Mouse (Mus musculus) MEL (cell line): Measurements from ENCODE around the gene Osbp2. TPM values are rescaled to one million over a fixed set of nuclear protein-coding genes. Genes with fewer than 3 reads are reported as not detected.
A peak's percentile ranks its signal among the peaks of the same experiment; 100 is the strongest.

Source experiments
- DNase-seq: peaks from one replicate; pipeline ENCODE4 v3.0.0; 2011; ENCODE audit warnings: low read depth, low spot score
- H3K27ac ChIP-seq: 2 replicates; pipeline ENCODE4 v1.5.1; 2012; ENCODE audit warnings: low read depth, mild to moderate bottlenecking, control low read depth, low read length, moderate library complexity; ENCODE audit not compliant: control insufficient read depth
- H3K27me3 ChIP-seq, 2 experiments: fragments of 150-350 bp in 1 of 2; sonication (generic) in 1 of 2; 2 replicates each; pipeline ENCODE4 v1.6.1; 2012; ENCODE audit warnings: low read length in 2 of 2, mild to moderate bottlenecking in 2 of 2, improper control_type of control experiment in 1 of 2, moderate library complexity in 1 of 2; ENCODE audit not compliant: insufficient read depth in 2 of 2, control insufficient read depth in 1 of 2
- H3K36me3 ChIP-seq, 2 experiments: 2 replicates each; pipeline ENCODE4 v1.6.1; 2012 to 2014; ENCODE audit warnings: low read length in 2 of 2, improper control_type of control experiment in 1 of 2, inconsistent platforms in 1 of 2, mild to moderate bottlenecking in 1 of 2; ENCODE audit not compliant: insufficient read depth in 2 of 2, control insufficient read depth in 1 of 2
- H3K4me1 ChIP-seq, 2 experiments: fragments of 150-350 bp in 1 of 2; sonication (generic) in 1 of 2; 2 replicates each; pipeline ENCODE4 v1.6.1; 2012; ENCODE audit warnings: low read length in 2 of 2, improper control_type of control experiment in 1 of 2, mild to moderate bottlenecking in 1 of 2; ENCODE audit not compliant: insufficient read depth in 2 of 2, control insufficient read depth in 1 of 2
- H3K4me3 ChIP-seq, 2 experiments: fragments of 150-350 bp in 1 of 2; sonication (generic) in 1 of 2; 2 replicates each; pipeline ENCODE4 v1.5.1; 2012; ENCODE audit warnings: low read depth in 2 of 2, low read length in 2 of 2, mild to moderate bottlenecking in 2 of 2, moderate library complexity in 2 of 2, control low read depth in 1 of 2, improper control_type of control experiment in 1 of 2; ENCODE audit not compliant: control insufficient read depth in 1 of 2, insufficient read depth in 1 of 2
- H3K79me2 ChIP-seq: 2 replicates; pipeline ENCODE4 v1.6.1; 2012; ENCODE audit warnings: mild to moderate bottlenecking, low read length, moderate library complexity; ENCODE audit not compliant: control insufficient read depth, poor library complexity, insufficient read depth
- H3K9ac ChIP-seq: 2 replicates; pipeline ENCODE4 v1.6.1; 2012; ENCODE audit warnings: low read depth, mild to moderate bottlenecking, control low read depth, low read length, moderate library complexity; ENCODE audit not compliant: control insufficient read depth, poor library complexity, severe bottlenecking
- H3K9me3 ChIP-seq: fragments of 150-350 bp; sonication (generic); replicated peaks from 2 replicates; pipeline ENCODE4 v1.6.1; 2012; ENCODE audit warnings: mild to moderate bottlenecking, low read length, improper control_type of control experiment, moderate library complexity; ENCODE audit not compliant: insufficient read depth
- BHLHE40 ChIP-seq: IDR thresholded peaks from 2 replicates; pipeline ENCODE4 v1.6.1; 2012; ENCODE audit warnings: low read depth, mild to moderate bottlenecking, inconsistent platforms, low read length, improper control_type of control experiment, borderline replicate concordance
- CHD1 ChIP-seq: IDR thresholded peaks from 2 replicates; pipeline ENCODE4 v1.6.1; 2012; ENCODE audit warnings: low read depth, mild to moderate bottlenecking, inconsistent platforms, low read length, improper control_type of control experiment
- CTCF ChIP-seq, 3 experiments: IDR thresholded peaks in 2 of 3; conservative IDR thresholded peaks in 1 of 3; 2 replicates each; pipeline ENCODE4 v1.5.1; 2011 to 2012; ENCODE audit warnings: low read length in 3 of 3, low read depth in 2 of 3, mild to moderate bottlenecking in 2 of 3, improper control_type of control experiment in 1 of 3, inconsistent platforms in 1 of 3, mixed read lengths in 1 of 3, moderate library complexity in 1 of 3; ENCODE audit not compliant: control insufficient read depth in 1 of 3, insufficient read depth in 1 of 3, poor library complexity in 1 of 3, severe bottlenecking in 1 of 3
- ETS1 ChIP-seq: IDR thresholded peaks from 2 replicates; pipeline ENCODE4 v1.6.1; 2012; ENCODE audit warnings: low read depth, mild to moderate bottlenecking, inconsistent platforms, low read length, improper control_type of control experiment, moderate library complexity
- GATA1 ChIP-seq: IDR thresholded peaks from 2 replicates; pipeline ENCODE4 v1.6.1; 2011; ENCODE audit warnings: low read depth, low read length, improper control_type of control experiment
- JUND ChIP-seq: IDR thresholded peaks from 2 replicates; pipeline ENCODE4 v1.6.1; 2011; ENCODE audit warnings: low read depth, mild to moderate bottlenecking, improper control_type of control experiment, low read length
- MAFK ChIP-seq: IDR thresholded peaks from 2 replicates; pipeline ENCODE4 v1.6.1; 2011; ENCODE audit warnings: low read depth, mild to moderate bottlenecking, low read length, improper control_type of control experiment, borderline replicate concordance
- MXI1 ChIP-seq: IDR thresholded peaks from 2 replicates; pipeline ENCODE4 v1.6.1; 2011; ENCODE audit warnings: mild to moderate bottlenecking, low read depth, low read length, improper control_type of control experiment
- MYB ChIP-seq: IDR thresholded peaks from 2 replicates; pipeline ENCODE4 v1.6.1; 2011; ENCODE audit warnings: mild to moderate bottlenecking, low read depth, low read length, improper control_type of control experiment
- NRF1 ChIP-seq: IDR thresholded peaks from 2 replicates; pipeline ENCODE4 v1.6.1; 2014; ENCODE audit warnings: low read depth, mild to moderate bottlenecking, inconsistent platforms, low read length, improper control_type of control experiment, moderate library complexity; ENCODE audit not compliant: poor library complexity, insufficient read depth, severe bottlenecking
- RAD21 ChIP-seq: IDR thresholded peaks from 2 replicates; pipeline ENCODE4 v1.6.1; 2011; ENCODE audit warnings: mild to moderate bottlenecking, low read depth, low read length, improper control_type of control experiment
- RCOR1 ChIP-seq: IDR thresholded peaks from 2 replicates; pipeline ENCODE4 v1.6.1; 2012; ENCODE audit warnings: low read depth, mild to moderate bottlenecking, inconsistent platforms, low read length, improper control_type of control experiment
- SIN3A ChIP-seq: IDR thresholded peaks from 2 replicates; pipeline ENCODE4 v1.6.1; 2012; ENCODE audit warnings: low read length, improper control_type of control experiment, inconsistent platforms
- SMC3 ChIP-seq: IDR thresholded peaks from 2 replicates; pipeline ENCODE4 v1.6.1; 2011; ENCODE audit warnings: low read depth, low read length, improper control_type of control experiment
- TCF12 ChIP-seq: IDR thresholded peaks from 2 replicates; pipeline ENCODE4 v1.6.1; 2014; ENCODE audit warnings: low read depth, mild to moderate bottlenecking, inconsistent platforms, low read length, improper control_type of control experiment, moderate library complexity
- UBTF ChIP-seq: IDR thresholded peaks from 2 replicates; pipeline ENCODE4 v1.6.1; 2012; ENCODE audit warnings: low read depth, mild to moderate bottlenecking, inconsistent platforms, low read length, improper control_type of control experiment, moderate library complexity, borderline replicate concordance; ENCODE audit not compliant: insufficient read depth
- ZC3H11A ChIP-seq: IDR thresholded peaks from 2 replicates; pipeline ENCODE4 v1.6.1; 2012; ENCODE audit warnings: low read depth, mild to moderate bottlenecking, inconsistent platforms, low read length, improper control_type of control experiment
- ZMIZ1 ChIP-seq: IDR thresholded peaks from 2 replicates; pipeline ENCODE4 v1.6.1; 2012; ENCODE audit warnings: low read depth, mild to moderate bottlenecking, inconsistent platforms, low read length, improper control_type of control experiment, moderate library complexity
- polyA plus RNA-seq, 2 experiments: library from polyadenylated mRNA; stranded (reverse) in 1 of 2; unstranded in 1 of 2; fragments of >175 nt in 1 of 2; fragments of >200 nt in 1 of 2; gene quantifications; 2 replicates each; pipeline versions ENCODE4 v1.2.1 to v1.2.4; 2012; ENCODE audit warnings: low replicate concordance in 2 of 2, low read depth in 1 of 2; ENCODE audit not compliant: insufficient read length in 2 of 2, insufficient read depth in 1 of 2, missing spikeins in 1 of 2
- total RNA-seq: library from RNA; depleted of rRNA; stranded (reverse); fragments of 300-350 nt; gene quantifications from 2 replicates; pipeline ENCODE4 v1.2.3, GENCODE M21; 2012

Osbp2 gene
- total and polyA plus RNA-seq, 3 experiments, result 0.04 TPM; not detected in 2

DNA sequence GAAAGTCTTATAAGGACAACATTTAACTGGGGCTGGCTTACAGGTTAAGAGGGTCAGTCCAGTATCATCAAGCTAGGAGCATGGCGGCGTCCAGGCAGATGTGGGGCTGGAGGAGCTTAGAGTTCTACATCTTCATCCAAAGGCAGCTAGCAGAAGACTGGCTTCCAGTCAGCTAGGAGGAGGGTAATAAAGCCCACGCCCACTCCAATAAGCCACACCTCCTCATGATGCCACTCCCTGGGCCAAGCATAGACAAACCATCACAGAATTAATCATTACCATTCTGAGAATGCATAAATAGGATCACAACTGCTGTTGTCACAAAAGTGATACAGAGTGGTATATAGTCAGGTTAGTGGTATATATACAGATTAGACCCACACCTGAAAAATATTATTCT is 73.8 kb downstream of the Osbp2 start:
- DNase-seq, result peak; percentile 20
- TF ChIP-seq TCF12 (no peak), MXI1 (no peak), BHLHE40 (no peak), ETS1 (no peak), MYB (no peak), ZMIZ1 (no peak), JUND (no peak), RCOR1 (no peak), NRF1 (no peak), MAFK (no peak), UBTF (no peak)
- TF ChIP-seq, all 39 proteins: peak for 0
- H3K36me3 ChIP-seq, result peaks cover 0 to 5% of the 10 kb centered on the region in 2 experiments; a peak in 1 of 4 replicates
- no peak overlapping the region for H3K4me3 ChIP-seq
- H3K4me1 ChIP-seq, result no peaks in the 10 kb centered on the region
- no peaks in the 10 kb centered on the region for H3K9me3 ChIP-seq
- no peaks in the 10 kb centered on the region; a peak in 2 of 4 replicates for H3K27me3 ChIP-seq
- no peak overlapping the region for H3K27ac ChIP-seq
- no peak overlapping the region for H3K9ac ChIP-seq
- H3K79me2 ChIP-seq, result no peaks in the 10 kb centered on the region

DNA sequence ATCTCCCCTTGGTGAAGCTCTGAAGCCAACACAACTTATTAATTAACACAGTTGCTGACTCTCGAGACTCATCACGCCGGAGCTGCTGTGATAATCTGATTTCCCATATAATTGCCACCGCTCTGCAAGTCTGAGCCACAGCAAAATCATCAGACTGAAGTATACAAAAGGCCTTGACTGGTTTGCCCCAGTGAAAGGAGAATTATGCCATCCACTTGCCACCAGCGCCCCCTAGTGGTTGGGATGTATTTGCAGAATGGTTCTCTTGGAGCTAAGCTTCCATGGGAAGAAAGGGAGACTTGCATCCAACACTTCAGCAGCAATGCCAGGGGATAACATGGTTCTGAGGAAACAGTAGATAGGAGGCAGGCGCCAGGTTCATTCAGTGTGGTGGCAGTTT is 77.1 kb downstream of the Osbp2 start:
- TF ChIP-seq SMC3 (peak; percentile 90), MXI1 (no peak), RCOR1 (no peak), SIN3A (peak; percentile 35; the same call in 1 of the 2 replicates), NRF1 (no peak), MYB (no peak), GATA1 (no peak), TCF12 (no peak), CTCF (IDR thresholded peaks at IDR 0.05 in 2 of 3, conservative IDR thresholded peaks at IDR 0.05 in 1 of 3; ENCODE audit: control insufficient read depth in 1 of 3, insufficient read depth in 1 of 3, low read depth in 2 of 3, low read length in 3 of 3, poor library complexity in 1 of 3, severe bottlenecking in 1 of 3) (peak; percentile 94 to 99 (median 95)), CHD1 (no peak), RAD21 (peak; percentile 98), ZC3H11A (peak; percentile 80)
- Histone ChIP-seq H3K27ac (no peak overlapping the region), H3K9ac (no peak overlapping the region), H3K79me2 (no peaks in the 10 kb centered on the region), H3K4me1 (no peaks in the 10 kb centered on the region), H3K4me3 (no peak overlapping the region), H3K9me3 (no peaks in the 10 kb centered on the region), H3K27me3 (peaks cover 4 to 5% of the 10 kb centered on the region in 2 experiments), H3K36me3 (peaks cover 0 to 5% of the 10 kb centered on the region in 2 experiments; a peak in 1 of 4 replicates)
- peak; percentile 88 for DNase-seq
